Mouse (Mus musculus) liver, adult 10 weeks (tissue): ENCODE data around the gene Crp. TPM values are rescaled to one million over a fixed set of nuclear protein-coding genes. Genes with fewer than 3 reads are reported as not detected.

Experiments
- polyA plus RNA-seq: library from polyadenylated mRNA; stranded (reverse); fragments of 350-450 nt; fragmentation: Illumina TruSeq; extraction: RNeasy Lipid Tissue Mini Kit (QIAGEN cat#74804); gene quantifications from one replicate; pipeline ENCODE4 v1.2.3, GENCODE M21; 2014; ENCODE audit warnings: low read depth, low replicate concordance

Crp gene
- polyA plus RNA-seq = 1,350 TPM

GRCm38 (mm10) chr1:172697844-172698243 lies at the start of gene Crp:
TSS of gene Crp (plus strand) at chr1:172698055.

Other genes starting within 250 kb of the Crp start
- gene Slamf9, start 222.7 kb upstream of the Crp start, polyA plus RNA-seq = not detected
- gene Igsf9, start 216.3 kb upstream of the Crp start, polyA plus RNA-seq = not detected
- 4.8 TPM for gene Tagln2, start 198.0 kb upstream of the Crp start, polyA plus RNA-seq
- gene Cfap45, start 177.3 kb upstream of the Crp start, polyA plus RNA-seq = not detected
- gene Vsig8, start 142.1 kb upstream of the Crp start, polyA plus RNA-seq = not detected
- not detected for gene Slamf8, start 107.5 kb upstream of the Crp start, polyA plus RNA-seq
- not detected for gene Fcrl6, start 95.5 kb upstream of the Crp start, polyA plus RNA-seq
- gene Dusp23, start 65.1 kb upstream of the Crp start, polyA plus RNA-seq = 3.8 TPM
- 368 TPM for gene Apcs, start 197.0 kb downstream of the Crp start, polyA plus RNA-seq